Mouse (Mus musculus) stomach, embryonic 14.5 days (tissue): ENCODE data around the gene Trpm3. TPM values are rescaled to one million over a fixed set of nuclear protein-coding genes. Genes with fewer than 3 reads are reported as not detected.

Experiments
- ATAC-seq: fragments of 200-750 bp; cut with Nextera tagmentation; 2 replicates; pipeline ENCODE4 v1.8.0; 2017; ENCODE audit warnings: low read depth, moderate TSS enrichment; ENCODE audit not compliant: insufficient number of reproducible peaks, insufficient read depth, low FRiP score
- H3K27ac ChIP-seq: fragments of 300-500 bp; sonication (generic); 2 replicates; pipeline ENCODE4 v1.5.1; 2014; ENCODE audit warnings: mild to moderate bottlenecking, low read length, moderate library complexity, mixed read lengths
- H3K27me3 ChIP-seq: fragments of 300-500 bp; sonication (generic); 2 replicates; pipeline ENCODE4 v1.6.1; 2014; ENCODE audit warnings: low read length, control low read depth, mixed read lengths; ENCODE audit not compliant: control insufficient read depth, insufficient read depth
- H3K36me3 ChIP-seq: fragments of 300-500 bp; sonication (generic); 2 replicates; pipeline ENCODE4 v1.6.1; 2014; ENCODE audit warnings: mild to moderate bottlenecking, control low read depth, low read length, moderate library complexity, mixed read lengths; ENCODE audit not compliant: control insufficient read depth, insufficient read depth
- H3K4me1 ChIP-seq: fragments of 300-500 bp; sonication (generic); 2 replicates; pipeline ENCODE4 v1.6.1; 2014; ENCODE audit warnings: low read length, control low read depth, mixed read lengths; ENCODE audit not compliant: control insufficient read depth, insufficient read depth
- H3K4me2 ChIP-seq: fragments of 300-500 bp; sonication (generic); replicated peaks from 2 replicates; pipeline ENCODE4 v1.6.1; 2014; ENCODE audit warnings: low read depth, low read length, control low read depth
- H3K4me3 ChIP-seq: fragments of 300-500 bp; sonication (generic); 2 replicates; pipeline ENCODE4 v1.5.1; 2014; ENCODE audit warnings: low read depth, low read length, control low read depth
- H3K9ac ChIP-seq: fragments of 300-500 bp; sonication (generic); replicated peaks from 2 replicates; pipeline ENCODE4 v1.6.1; 2014; ENCODE audit warnings: low read depth, mild to moderate bottlenecking, control low read depth, low read length, moderate library complexity, mixed read lengths
- H3K9me3 ChIP-seq: fragments of 300-500 bp; sonication (generic); 2 replicates; pipeline ENCODE4 v1.6.1; 2016; ENCODE audit warnings: low read depth, low read length, control low read depth; ENCODE audit not compliant: control insufficient read depth
- WGBS: fragments of 180-500 bp; shearing (Covaris S2); extraction: QIAGEN DNeasy Blood & Tissue Kit; methylation state at CpG from one replicate; pipeline ENCODE4 v1.1.7; 2014; 5-methylcytosine and 5-hydroxymethylcytosine counted together
- polyA plus RNA-seq: library from polyadenylated mRNA; unstranded; fragments of >200 nt; fragmentation: Nextera tagmentation; extraction: Ambion mirVana; gene quantifications from 2 replicates; pipeline ENCODE4 v1.2.1, GENCODE M21; 2014

The Trpm3 gene
- polyA plus RNA-seq, 1 experiment from 2014 or later = 0.97 TPM

- 20% methylated on average over 8 of the region's 8 CpGs for WGBS
- no peak overlapping the region for H3K27ac ChIP-seq
- no peak overlapping the region for H3K4me3 ChIP-seq
These were observed 865.0 kb downstream of the Trpm3 start for GRCm38 (mm10) chr19:23003861-23004260.

GRCm38 (mm10) chr19:23005851-23006250 is 867.0 kb downstream of the Trpm3 start:
- Histone ChIP-seq H3K9ac (no peak overlapping the region), H3K27me3 (no peaks in the 10 kb centered on the region), H3K36me3 (no peaks in the 10 kb centered on the region), H3K4me1 (no peaks in the 10 kb centered on the region), H3K9me3 (no peaks in the 10 kb centered on the region), H3K27ac (no peak overlapping the region), H3K4me3 (no peak overlapping the region), H3K4me2 (no peak overlapping the region)
- ATAC-seq = no peak
- 88% methylated on average over 7 of the region's 7 CpGs for WGBS

More at GRCm38 (mm10) chr19:23003861-23004260, 865.0 kb downstream of the Trpm3 start:
- Histone ChIP-seq H3K4me1 (no peaks in the 10 kb centered on the region), H3K9me3 (no peaks in the 10 kb centered on the region), H3K9ac (no peak overlapping the region), H3K36me3 (no peaks in the 10 kb centered on the region), H3K27me3 (no peaks in the 10 kb centered on the region), H3K4me2 (no peak overlapping the region)
- no peak for ATAC-seq

DNA sequence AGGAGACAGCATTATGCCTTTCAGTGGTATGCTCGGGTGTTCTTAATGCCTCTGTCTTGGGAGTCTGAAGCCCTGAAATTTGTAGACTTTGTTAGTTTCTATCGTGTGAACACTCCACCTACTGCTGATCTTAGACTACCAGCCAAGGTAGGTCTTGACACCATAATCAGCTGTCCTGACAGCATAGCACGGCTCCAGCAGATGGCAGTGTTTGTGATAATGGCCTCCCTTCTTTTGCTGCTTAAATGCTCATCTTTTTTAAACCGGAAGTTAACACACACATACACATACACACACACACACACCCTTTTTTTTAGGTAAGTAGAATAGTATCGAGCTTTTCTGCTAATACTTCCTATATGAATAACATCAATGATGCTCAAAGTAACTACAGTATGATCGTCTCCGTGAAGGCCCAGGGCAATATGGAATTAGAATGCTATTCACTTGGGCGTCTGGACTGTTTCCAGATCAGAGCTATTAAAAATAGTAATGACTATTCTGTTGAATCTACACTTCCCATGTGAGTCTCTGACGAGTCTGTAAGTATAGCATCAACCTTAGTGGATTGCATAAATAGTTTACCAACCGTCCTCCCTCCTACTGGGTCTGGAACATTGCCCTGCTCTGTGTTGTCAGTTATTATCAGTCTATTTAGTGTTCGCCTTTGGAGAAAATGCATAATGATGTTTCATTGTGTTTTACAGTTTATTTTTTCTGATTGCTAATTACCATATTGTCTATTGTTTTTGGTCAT is 867.8 kb downstream of the Trpm3 start:
- Histone ChIP-seq H3K27ac (no peak overlapping the region), H3K9me3 (no peaks in the 10 kb centered on the region), H3K36me3 (no peaks in the 10 kb centered on the region), H3K4me2 (no peak overlapping the region), H3K9ac (no peak overlapping the region), H3K4me1 (no peaks in the 10 kb centered on the region), H3K4me3 (no peak overlapping the region), H3K27me3 (no peaks in the 10 kb centered on the region)
- no peak for ATAC-seq
- 73% methylated on average over 11 of the region's 11 CpGs for WGBS

- Histone ChIP-seq H3K9ac (no peak overlapping the region), H3K36me3 (no peaks in the 10 kb centered on the region), H3K27ac (no peak overlapping the region), H3K9me3 (no peaks in the 10 kb centered on the region), H3K27me3 (no peaks in the 10 kb centered on the region), H3K4me3 (no peak overlapping the region), H3K4me2 (no peak overlapping the region), H3K4me1 (no peaks in the 10 kb centered on the region)
- no peak for ATAC-seq
- WGBS = 36% methylated on average over 2 of the region's 2 CpGs
These were observed 874.8 kb downstream of the Trpm3 start for GRCm38 (mm10) chr19:23013695-23014094.

DNA sequence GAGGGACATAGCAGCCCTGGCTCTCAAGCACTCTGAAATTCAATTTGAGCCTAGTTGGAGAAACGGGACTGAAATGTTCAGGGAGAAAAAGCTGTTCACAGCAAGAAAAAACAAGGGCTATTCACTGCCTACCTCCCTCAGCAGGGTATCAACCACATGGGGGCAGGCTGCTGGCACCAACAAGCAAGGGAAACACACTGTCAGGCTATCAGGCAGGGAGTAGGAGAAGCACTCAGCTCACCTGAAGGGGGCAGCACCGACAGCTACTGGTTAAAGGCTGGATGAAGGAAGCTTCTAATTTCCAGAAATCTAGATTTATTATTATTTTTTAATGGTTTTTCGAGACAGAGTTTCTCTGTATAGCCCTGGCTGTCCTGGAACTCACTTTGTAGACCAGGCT is 876.7 kb downstream of the Trpm3 start:
- ATAC-seq = no peak
- no peaks in the 10 kb centered on the region for H3K27me3 ChIP-seq
- H3K4me1 ChIP-seq = no peaks in the 10 kb centered on the region
- no peak overlapping the region for H3K4me2 ChIP-seq
- no peak overlapping the region for H3K27ac ChIP-seq
- WGBS = 62% methylated on average over 3 of the region's 3 CpGs
- no peaks in the 10 kb centered on the region for H3K9me3 ChIP-seq
- H3K4me3 ChIP-seq = no peak overlapping the region
- H3K36me3 ChIP-seq = no peaks in the 10 kb centered on the region
- no peak overlapping the region for H3K9ac ChIP-seq

DNA sequence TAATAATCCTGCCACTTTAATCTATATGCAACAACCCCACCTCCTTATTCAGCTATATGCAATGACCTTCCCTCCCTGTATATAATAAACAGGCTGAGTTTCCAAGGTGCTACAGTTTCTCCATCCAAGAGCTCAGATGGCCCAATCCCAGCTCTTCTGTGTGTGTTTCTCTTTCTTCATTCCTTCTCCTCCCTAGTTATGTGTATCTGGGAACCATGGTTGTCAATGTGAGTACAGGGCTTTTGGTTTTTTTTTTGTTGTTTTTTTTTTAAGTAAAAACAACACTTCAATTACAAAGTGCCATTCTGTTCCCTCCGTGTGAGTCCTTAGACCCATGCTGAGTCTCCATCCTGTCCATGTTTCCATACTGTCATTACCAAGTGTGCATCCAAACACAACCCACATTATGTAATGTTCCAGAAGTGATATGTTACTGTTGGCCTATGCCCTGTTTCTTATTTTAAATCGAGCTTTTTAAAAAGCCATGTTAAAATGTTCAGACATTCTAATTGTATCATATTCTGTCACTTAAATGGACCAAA is 879.4 kb downstream of the Trpm3 start:
- ATAC-seq = no peak
- Histone ChIP-seq H3K27ac (no peak overlapping the region), H3K9me3 (no peaks in the 10 kb centered on the region), H3K36me3 (no peaks in the 10 kb centered on the region), H3K4me2 (no peak overlapping the region), H3K4me3 (no peak overlapping the region), H3K27me3 (no peaks in the 10 kb centered on the region), H3K9ac (no peak overlapping the region), H3K4me1 (no peaks in the 10 kb centered on the region)
- WGBS = 83% methylated on average over 2 of the region's 2 CpGs

DNA sequence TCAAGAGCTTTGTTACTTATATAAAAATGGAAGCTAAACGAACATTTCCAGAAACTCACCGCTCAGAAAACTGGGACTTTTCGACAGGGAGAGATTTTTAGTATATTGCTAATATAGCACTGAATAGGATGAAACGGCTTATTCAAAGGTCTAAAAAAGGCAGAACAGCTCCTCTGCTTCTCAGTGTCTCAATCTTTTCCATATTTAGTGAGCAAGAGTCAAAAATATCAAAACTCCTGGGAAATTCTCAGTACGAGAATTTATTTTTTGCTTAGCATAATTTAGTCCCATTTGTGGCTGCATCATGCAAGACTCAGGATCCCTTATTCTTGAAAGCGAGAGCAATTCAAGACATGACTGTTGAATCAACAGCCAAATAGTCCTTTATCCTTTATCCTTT is 884.1 kb downstream of the Trpm3 start:
- Histone ChIP-seq H3K27me3 (no peaks in the 10 kb centered on the region), H3K4me1 (no peaks in the 10 kb centered on the region), H3K9me3 (no peaks in the 10 kb centered on the region), H3K36me3 (no peaks in the 10 kb centered on the region), H3K4me2 (no peak overlapping the region), H3K9ac (no peak overlapping the region), H3K27ac (no peak overlapping the region), H3K4me3 (no peak overlapping the region)
- no peak for ATAC-seq
- 89% methylated on average over 6 of the region's 6 CpGs for WGBS

DNA sequence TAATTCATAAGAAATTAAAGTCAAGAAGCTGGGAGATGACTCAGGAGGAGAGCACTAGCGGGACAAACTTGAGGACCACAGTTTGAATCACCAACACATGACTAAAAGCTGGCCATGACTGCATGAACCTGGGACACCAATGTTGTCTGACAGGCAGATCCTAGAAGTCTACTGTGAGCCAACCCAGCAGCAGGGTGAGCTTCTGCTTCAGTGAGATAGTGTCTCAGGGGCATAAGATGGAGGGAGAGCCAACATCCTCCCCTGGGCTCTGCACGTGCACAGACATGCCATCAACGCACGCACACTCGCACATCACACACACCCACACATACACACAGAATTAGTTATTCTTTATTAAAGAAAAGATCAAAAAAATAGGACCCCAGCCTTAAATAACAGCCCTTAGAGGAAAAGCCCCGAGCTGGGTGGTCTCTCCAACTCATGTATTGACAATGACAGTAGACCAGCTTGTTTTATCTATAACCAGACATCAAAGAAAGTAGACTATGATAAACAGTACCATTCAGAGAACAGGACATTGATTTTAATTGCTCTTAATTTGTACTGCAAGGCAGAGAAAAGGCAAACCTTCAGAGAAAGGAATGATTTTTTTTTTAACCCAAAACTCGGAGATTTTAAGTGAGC is 884.6 kb downstream of the Trpm3 start:
- Histone ChIP-seq H3K9me3 (no peaks in the 10 kb centered on the region), H3K27ac (no peak overlapping the region), H3K9ac (no peak overlapping the region), H3K4me1 (no peaks in the 10 kb centered on the region), H3K4me2 (no peak overlapping the region), H3K27me3 (no peaks in the 10 kb centered on the region), H3K36me3 (no peaks in the 10 kb centered on the region), H3K4me3 (no peak overlapping the region)
- 85% methylated on average over 7 of the region's 7 CpGs for WGBS
- no peak for ATAC-seq
